ENCODE assay signal across 19 mouse cellular contexts in the genomic region with DNA sequence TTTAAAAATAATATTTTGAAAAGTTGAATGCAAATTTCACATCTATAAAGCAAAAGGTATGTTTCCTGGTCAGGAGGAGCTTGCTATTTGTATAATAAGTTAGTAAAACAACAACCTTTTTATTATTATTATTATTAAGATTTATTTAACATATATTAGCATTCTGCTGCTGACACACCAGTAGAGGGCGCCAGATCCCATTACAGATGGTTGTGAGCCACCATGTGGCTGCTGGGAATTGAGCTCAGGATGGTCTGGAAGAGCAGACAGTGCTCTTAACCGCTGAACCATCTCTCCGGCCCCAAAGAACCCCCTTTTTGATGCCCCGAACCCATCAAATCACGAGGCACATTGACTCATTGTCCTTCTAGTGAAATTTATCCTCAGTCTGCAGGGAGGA. TPM values are rescaled to one million over a fixed set of nuclear protein-coding genes. Genes with fewer than 3 reads are reported as not detected.
DNase-seq lines count a peak whose midpoint lies in the region; ATAC-seq and TF ChIP-seq lines count a peak whose summit lies in the region.
"Had no signal": no experiment of that assay in that cellular context is flagged by ENCODE, and none has a peak within 500 bp of the region (broad histone marks: within the 10 kb centered on the region; RNA-seq: fewer than 3 reads in every experiment).

No protein-coding gene starts in this region.

- H3K4me2 ChIP-seq in liver, embryonic 14.5 days (ENCODE audit: low read depth), result no peak overlapping the region
- H3K4me2 ChIP-seq: heart, embryonic 11.5 days; liver, embryonic 13.5 days; neural tube, embryonic 12.5 days had no signal

- intact Hi-C loops in heart, postnatal 36 days (cut with DNase I), result no loop called here

- ATAC-seq in liver, embryonic 14.5 days (ENCODE audit: insufficient read depth), result no peak
- ATAC-seq: hindbrain, embryonic 16.5 days had no signal

- no peak overlapping the region for H3K9ac ChIP-seq in liver, embryonic 14.5 days (replicated peaks)
- no peak overlapping the region for H3K9ac ChIP-seq in MEL (ENCODE audit: control insufficient read depth, low read depth, low read length, poor library complexity, severe bottlenecking)
- H3K9ac ChIP-seq: embryonic facial prominence, embryonic 12.5 days; liver, embryonic 13.5 days; neural tube, embryonic 12.5 days had no signal

- H3K9me3 ChIP-seq in liver, embryonic 14.5 days (ENCODE audit: control insufficient read depth, low read length), result no peaks in the 10 kb centered on the region
- H3K9me3 ChIP-seq in MEL (replicated peaks; ENCODE audit: insufficient read depth, low read length), result no peaks in the 10 kb centered on the region
- H3K9me3 ChIP-seq: embryonic facial prominence, embryonic 12.5 days; G1E; limb, embryonic 10.5 days; liver, embryonic 13.5 days; neural tube, embryonic 12.5 days had no signal

- H3K79me2 ChIP-seq in MEL (ENCODE audit: control insufficient read depth, insufficient read depth, low read length, poor library complexity), result no peaks in the 10 kb centered on the region

- peaks cover 35% of the 10 kb centered on the region for H3K27me3 ChIP-seq in liver, embryonic 14.5 days (ENCODE audit: control insufficient read depth, insufficient read depth, low read length)
- H3K27me3 ChIP-seq in MEL (ENCODE audit: control insufficient read depth in 1 of 2, insufficient read depth in 2 of 2, low read length in 2 of 2), result no peaks in the 10 kb centered on the region
- peaks cover 30% of the 10 kb centered on the region for H3K27me3 ChIP-seq in small intestine, adult 2 months (ENCODE audit: control insufficient read depth, insufficient read depth, low read length)
- H3K27me3 ChIP-seq: neural tube, embryonic 12.5 days had no signal

- peak; percentile 79 for DNase-seq in heart, adult 11 months
- no peak for DNase-seq in heart, postnatal 36 days
- DNase-seq in liver, embryonic 14.5 days (ENCODE audit: low read depth in 3 of 3, low spot score in 3 of 3), result no peak
- DNase-seq in liver (no peak), MEL (ENCODE audit: low read depth, low spot score) (no peak)
- DNase-seq in urinary bladder, postnatal 36 days (ENCODE audit: low spot score in 2 of 2), result no peak
- DNase-seq: gastrocnemius, postnatal 14 days; kidney, adult 9 months; liver, embryonic 13.5 days; lung, postnatal 36 days; thymus, postnatal 36 days had no signal

- 54% methylated on average over 5 of the region's 5 CpGs for WGBS in liver, embryonic 14.5 days (ENCODE audit: insufficient replicate concordance)
- WGBS in small intestine, adult 2 months, result 65% methylated on average over 5 of the region's 5 CpGs

- peaks cover 0 to 9% of the 10 kb centered on the region in 2 experiments; a peak in 2 of 4 replicates for H3K4me1 ChIP-seq in liver, embryonic 14.5 days (replicated peaks; ENCODE audit: control insufficient read depth in 2 of 2, insufficient read depth in 2 of 2, low read length in 1 of 2)
- peaks cover 0 to 29% of the 10 kb centered on the region in 2 experiments; a peak in 2 of 4 replicates for H3K4me1 ChIP-seq in MEL (ENCODE audit: control insufficient read depth in 1 of 2, insufficient read depth in 2 of 2, low read length in 2 of 2)
- no peaks in the 10 kb centered on the region; the same call in 1 of the 2 replicates for H3K4me1 ChIP-seq in small intestine, adult 2 months (ENCODE audit: control insufficient read depth, insufficient read depth, insufficient read length, low read length)

- peak; percentile 31; the same call in 1 of the 2 replicates for TF ChIP-seq CTCF in liver, embryonic 14.5 days (IDR thresholded peaks at IDR 0.05; ENCODE audit: low read depth)
- peak in 2 of 3 experiments; percentile 27 to 29; a peak in 3 of 6 replicates for TF ChIP-seq CTCF in MEL (IDR thresholded peaks at IDR 0.05 in 2 of 3, conservative IDR thresholded peaks at IDR 0.05 in 1 of 3; ENCODE audit: control insufficient read depth in 1 of 3, insufficient read depth in 1 of 3, low read depth in 2 of 3, low read length in 3 of 3, poor library complexity in 1 of 3, severe bottlenecking in 1 of 3)
- TF ChIP-seq CTCF in small intestine, adult 2 months (IDR thresholded peaks at IDR 0.05; ENCODE audit: extremely low read depth, insufficient read length, insufficient replicate concordance, low read depth, low read length), result peak; percentile 16; the same call in 1 of the 2 replicates

- no peak overlapping the region for H3K4me3 ChIP-seq in liver, embryonic 14.5 days (ENCODE audit: insufficient read depth in 1 of 2, low read depth in 2 of 2, low read length in 2 of 2)
- H3K4me3 ChIP-seq in MEL (ENCODE audit: control insufficient read depth in 1 of 2, insufficient read depth in 1 of 2, low read depth in 2 of 2, low read length in 2 of 2), result no peak overlapping the region
- no peak overlapping the region for H3K4me3 ChIP-seq in small intestine, adult 2 months (ENCODE audit: low read depth, low read length)
- H3K4me3 ChIP-seq: embryonic facial prominence, embryonic 12.5 days; limb, embryonic 10.5 days; liver, embryonic 13.5 days; neural tube, embryonic 12.5 days had no signal

- no peaks in the 10 kb centered on the region for H3K36me3 ChIP-seq in liver, embryonic 14.5 days (replicated peaks; ENCODE audit: control insufficient read depth, insufficient read depth, low read depth)
- peaks cover 0 to 8% of the 10 kb centered on the region in 2 experiments; a peak in 2 of 4 replicates for H3K36me3 ChIP-seq in MEL (ENCODE audit: control insufficient read depth in 1 of 2, insufficient read depth in 2 of 2, low read length in 2 of 2)
- H3K36me3 ChIP-seq in small intestine, adult 2 months (ENCODE audit: control insufficient read depth, insufficient read depth, low read length), result no peaks in the 10 kb centered on the region
- H3K36me3 ChIP-seq: embryonic facial prominence, embryonic 12.5 days; G1E; limb, embryonic 10.5 days; liver, embryonic 13.5 days; neural tube, embryonic 12.5 days had no signal

- TF ChIP-seq RAD21 in MEL (IDR thresholded peaks at IDR 0.05; ENCODE audit: low read depth, low read length), result no peak

- H3K27ac ChIP-seq in liver, embryonic 14.5 days, result no peak overlapping the region
- H3K27ac ChIP-seq in MEL (ENCODE audit: control insufficient read depth, low read depth, low read length), result no peak overlapping the region
- H3K27ac ChIP-seq in small intestine, adult 2 months (ENCODE audit: insufficient read depth, low read depth, low read length), result no peak overlapping the region
- H3K27ac ChIP-seq: embryonic facial prominence, embryonic 12.5 days; limb, embryonic 10.5 days; liver, embryonic 13.5 days; neural tube, embryonic 12.5 days had no signal

- no peak for TF ChIP-seq EP300 in liver, embryonic 14.5 days (IDR thresholded peaks at IDR 0.05; ENCODE audit: low read depth)
- no peak for TF ChIP-seq EP300 in MEL (IDR thresholded peaks at IDR 0.05; ENCODE audit: low read depth in 1 of 2, low read length in 2 of 2)

- no peak for TF ChIP-seq POLR2A in MEL (IDR thresholded peaks at IDR 0.05; ENCODE audit: control insufficient read depth in 1 of 2, insufficient read depth in 1 of 2, low read depth in 1 of 2, low read length in 2 of 2, poor library complexity in 1 of 2)
- no peak for TF ChIP-seq POLR2A in small intestine, adult 2 months (IDR thresholded peaks at IDR 0.05; ENCODE audit: low read depth, low read length)

TF ChIP-seq in MEL, 35 proteins besides CTCF, POLR2A, EP300 and RAD21:
- no peak for TF ChIP-seq ZC3H11A (IDR thresholded peaks at IDR 0.05; ENCODE audit: low read depth, low read length)
- no peak for TF ChIP-seq TBP (IDR thresholded peaks at IDR 0.05; ENCODE audit: low read depth, low read length)
- TF ChIP-seq TCF12 (IDR thresholded peaks at IDR 0.05; ENCODE audit: low read depth, low read length), result no peak
- TF ChIP-seq SMC3 (IDR thresholded peaks at IDR 0.05; ENCODE audit: low read depth, low read length), result no peak
- TF ChIP-seq KAT2A (conservative IDR thresholded peaks at IDR 0.05; ENCODE audit: low read depth, low read length), result no peak
- no peak for TF ChIP-seq E2F4 (IDR thresholded peaks at IDR 0.05; ENCODE audit: borderline replicate concordance, low read depth, low read length)
- TF ChIP-seq MAX (IDR thresholded peaks at IDR 0.05; ENCODE audit: low read length), result no peak
- no peak for TF ChIP-seq MYC (IDR thresholded peaks at IDR 0.05; ENCODE audit: low read depth, low read length)
- no peak for TF ChIP-seq HCFC1 (IDR thresholded peaks at IDR 0.05; ENCODE audit: low read depth, low read length)
TF ChIP-seq in MEL: peak in this region for 0.

RNA-seq across cellular contexts. Expression of gene Cabp1, which starts 13.1 kb away (rescaled TPM):
- 1 to 10 TPM; 1.8 to 3.2 TPM for total RNA-seq in heart, postnatal 36 days (2021)
- polyA plus RNA-seq in liver, embryonic 14.5 days (2012; rRNA removed), result 0.13 and 0.26 TPM in 2 replicates
- polyA plus RNA-seq in liver, embryonic 14.5 days (2014; fragmentation: Nextera tagmentation; extraction: Ambion mirVana), result 0.14 TPM in 1 of 2 replicates, not detected in the other
- total RNA-seq in MEL (2012; rRNA removed), result 0.35 and 0.52 TPM in 2 replicates
- 1 to 10 TPM in 1 of 2 experiments, not detected in 1; 1.7 TPM for polyA plus RNA-seq in MEL (2012; ENCODE audit: insufficient read depth in 1 of 2, insufficient read length in 2 of 2, low read depth in 1 of 2, low replicate concordance in 2 of 2, missing spikeins in 1 of 2)
- 0.89 and 1.0 TPM in 2 replicates for polyA plus RNA-seq in small intestine, adult 2 months (2012; rRNA removed)
- total RNA-seq: monocyte, adult 5-6 weeks had no signal
- polyA plus RNA-seq: G1E; liver, embryonic 13.5 days had no signal

RNA-seq across cellular contexts. Expression of gene Pop5, which starts 28.4 kb away (rescaled TPM):
- 10 to 100 TPM; 31.5 to 35.5 TPM for total RNA-seq in heart, postnatal 36 days (2021)
- 45.0 and 55.2 TPM in 2 replicates for polyA plus RNA-seq in liver, embryonic 14.5 days (2012; rRNA removed)
- polyA plus RNA-seq in liver, embryonic 14.5 days (2014; fragmentation: Nextera tagmentation; extraction: Ambion mirVana), result 95.5 and 106 TPM in 2 replicates
- 166 and 208 TPM in 2 replicates for total RNA-seq in MEL (2012; rRNA removed)
- polyA plus RNA-seq in MEL (2012; ENCODE audit: insufficient read depth in 1 of 2, insufficient read length in 2 of 2, low read depth in 1 of 2, low replicate concordance in 2 of 2, missing spikeins in 1 of 2), result 100 to 1,000 TPM; 103 to 388 TPM
- polyA plus RNA-seq in small intestine, adult 2 months (2012; rRNA removed), result 68.6 and 74.5 TPM in 2 replicates

RNA-seq across cellular contexts. Expression of gene Mlec, which starts 49.3 kb away (rescaled TPM):
- 10 to 100 TPM; 73.4 to 93.0 TPM for total RNA-seq in heart, postnatal 36 days (2021)
- polyA plus RNA-seq in liver, embryonic 14.5 days (2012; rRNA removed), result 22.3 and 34.1 TPM in 2 replicates
- polyA plus RNA-seq in liver, embryonic 14.5 days (2014; fragmentation: Nextera tagmentation; extraction: Ambion mirVana), result 13.9 and 16.1 TPM in 2 replicates
- 146 and 167 TPM in 2 replicates for total RNA-seq in MEL (2012; rRNA removed)
- 100 to 1,000 TPM in 1 of 2 experiments, not detected in 1; 156 TPM for polyA plus RNA-seq in MEL (2012; ENCODE audit: insufficient read depth in 1 of 2, insufficient read length in 2 of 2, low read depth in 1 of 2, low replicate concordance in 2 of 2, missing spikeins in 1 of 2)
- 56.0 and 78.3 TPM in 2 replicates for polyA plus RNA-seq in small intestine, adult 2 months (2012; rRNA removed)
